Mouse (Mus musculus): ENCODE data around the gene Fbxo10. TPM values are rescaled to one million over a fixed set of nuclear protein-coding genes. Genes with fewer than 3 reads are reported as not detected.

Fbxo10 gene
- polyA plus RNA-seq, 1 experiment from 2014 or later: 13.3 TPM

DNA sequence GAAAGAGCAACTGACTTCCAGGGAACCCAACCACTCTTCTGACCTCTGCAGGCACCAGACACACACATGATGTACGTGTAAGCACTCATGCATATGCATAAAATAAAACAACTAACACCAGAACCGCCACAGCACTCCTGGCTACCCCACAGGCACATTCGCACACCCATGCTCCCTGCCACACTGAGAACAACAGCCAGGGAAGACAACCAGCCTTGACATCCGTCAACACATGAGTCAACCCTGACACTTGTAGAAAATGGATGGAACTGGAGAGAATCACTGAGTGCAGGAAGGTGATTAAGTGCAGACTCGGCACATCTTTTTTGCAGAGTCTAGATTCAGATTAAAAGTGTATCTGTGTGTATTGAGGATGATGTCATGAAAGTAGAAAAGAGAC, 47.8 kb downstream of the Fbxo10 start:
- no peak overlapping the region for H3K4me2 ChIP-seq
- peaks cover 60% of the 10 kb centered on the region; the same call in 1 of the 2 replicates for H3K36me3 ChIP-seq (ENCODE audit: insufficient read depth)
- H3K4me3 ChIP-seq (ENCODE audit: low read depth, low read length): no peak overlapping the region
- no peak overlapping the region for H3K9ac ChIP-seq
- DNase-seq (no peak), ATAC-seq (ENCODE audit: insufficient read depth) (no peak)
- no peak for TF ChIP-seq CTCF (IDR thresholded peaks at IDR 0.05; ENCODE audit: low read depth)
- H3K9me3 ChIP-seq (ENCODE audit: low read depth, low read length): no peaks in the 10 kb centered on the region
- H3K27ac ChIP-seq (ENCODE audit: low read depth): no peak overlapping the region
- H3K27me3 ChIP-seq (ENCODE audit: insufficient read depth, low read length): no peaks in the 10 kb centered on the region
- WGBS: 73% methylated on average over 5 of the region's 5 CpGs
- H3K4me1 ChIP-seq (ENCODE audit: insufficient read depth): no peaks in the 10 kb centered on the region

- DNase-seq (no peak), ATAC-seq (ENCODE audit: insufficient read depth) (no peak)
- TF ChIP-seq CTCF (IDR thresholded peaks at IDR 0.05; ENCODE audit: low read depth): no peak
- no peak overlapping the region for H3K4me2 ChIP-seq
- 90% methylated on average over 10 of the region's 10 CpGs for WGBS
- no peaks in the 10 kb centered on the region for H3K27me3 ChIP-seq (ENCODE audit: insufficient read depth, low read length)
- H3K27ac ChIP-seq (ENCODE audit: low read depth): no peak overlapping the region
- no peaks in the 10 kb centered on the region for H3K9me3 ChIP-seq (ENCODE audit: low read depth, low read length)
- peaks cover 61% of the 10 kb centered on the region; the same call in 1 of the 2 replicates for H3K36me3 ChIP-seq (ENCODE audit: insufficient read depth)
- H3K4me1 ChIP-seq (ENCODE audit: insufficient read depth): no peaks in the 10 kb centered on the region
- no peak overlapping the region for H3K9ac ChIP-seq
- no peak overlapping the region for H3K4me3 ChIP-seq (ENCODE audit: low read depth, low read length)
Measured at GRCm38 (mm10) chr4:45036048-45036447, 48.4 kb downstream of the Fbxo10 start.

DNA sequence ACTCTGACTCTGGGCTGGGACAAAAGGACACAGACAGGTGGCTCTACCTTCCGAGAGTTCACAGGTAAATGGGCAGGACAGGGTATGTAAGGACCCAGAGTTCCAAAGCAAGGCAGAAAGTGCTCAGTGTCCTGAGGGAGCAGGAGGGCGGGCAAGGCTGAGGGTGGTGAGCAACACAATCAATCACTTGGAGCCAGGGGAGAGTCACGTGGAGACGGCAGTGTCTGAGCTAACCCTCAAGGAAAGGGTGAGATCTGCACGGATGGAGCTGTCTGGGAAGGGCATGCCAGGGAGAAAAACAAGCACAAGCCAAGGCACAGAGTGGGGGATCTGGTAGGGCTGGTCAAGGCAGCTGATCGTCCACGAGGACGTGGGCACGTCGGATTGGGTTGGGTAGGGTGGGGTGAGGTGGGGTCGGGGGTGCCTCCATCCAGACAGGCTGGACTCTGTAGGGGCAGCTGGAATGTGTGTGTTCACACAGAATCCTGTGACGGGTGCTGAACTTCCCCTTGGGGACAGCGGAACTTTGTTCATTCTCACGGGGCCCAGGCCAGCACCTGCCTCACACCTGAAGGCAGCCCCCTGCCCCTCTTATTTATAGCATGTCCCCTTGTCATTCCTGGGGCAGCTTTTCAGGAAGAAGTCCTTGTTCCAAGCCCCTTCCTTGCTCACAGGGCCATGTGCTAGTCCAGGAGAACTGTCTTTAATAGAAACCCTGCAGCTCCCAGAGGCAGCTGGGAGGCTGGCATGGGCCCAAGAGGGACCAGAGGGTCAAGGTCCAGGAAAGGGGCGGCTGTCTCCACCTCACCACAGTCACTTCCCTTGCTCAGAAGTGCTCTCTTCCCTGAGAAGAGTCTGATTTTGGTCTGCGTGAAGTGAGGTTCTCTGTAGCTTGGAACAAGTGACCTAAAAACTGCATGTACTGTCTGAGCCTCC, 49.4 kb downstream of the Fbxo10 start:
- WGBS: 52% methylated on average over 16 of the region's 16 CpGs
- Histone ChIP-seq H3K4me1 (ENCODE audit: insufficient read depth) (no peaks in the 10 kb centered on the region), H3K36me3 (ENCODE audit: insufficient read depth) (peaks cover 60% of the 10 kb centered on the region; the same call in 1 of the 2 replicates), H3K4me2 (no peak overlapping the region), H3K4me3 (ENCODE audit: low read depth, low read length) (no peak overlapping the region), H3K9ac (no peak overlapping the region), H3K27me3 (ENCODE audit: insufficient read depth, low read length) (no peaks in the 10 kb centered on the region), H3K9me3 (ENCODE audit: low read depth, low read length) (no peaks in the 10 kb centered on the region), H3K27ac (ENCODE audit: low read depth) (no peak overlapping the region)
- no peak for TF ChIP-seq CTCF (IDR thresholded peaks at IDR 0.05; ENCODE audit: low read depth)
- DNase-seq: peak; percentile 51
- ATAC-seq (ENCODE audit: insufficient read depth): no peak; the same call in 1 of the 2 replicates

- DNase-seq: no peak
- no peak for ATAC-seq (ENCODE audit: insufficient read depth)
- H3K9me3 ChIP-seq (ENCODE audit: low read depth, low read length): no peaks in the 10 kb centered on the region
- peaks cover 78% of the 10 kb centered on the region for H3K36me3 ChIP-seq (ENCODE audit: insufficient read depth)
- no peak overlapping the region for H3K9ac ChIP-seq
- WGBS: 82% methylated on average over 9 of the region's 9 CpGs
- H3K27ac ChIP-seq (ENCODE audit: low read depth): no peak overlapping the region
- H3K27me3 ChIP-seq (ENCODE audit: insufficient read depth, low read length): no peaks in the 10 kb centered on the region
- TF ChIP-seq CTCF (IDR thresholded peaks at IDR 0.05; ENCODE audit: low read depth): no peak
- no peak overlapping the region for H3K4me2 ChIP-seq
- H3K4me3 ChIP-seq (ENCODE audit: low read depth, low read length): no peak overlapping the region
- no peaks in the 10 kb centered on the region for H3K4me1 ChIP-seq (ENCODE audit: insufficient read depth)
Measured at GRCm38 (mm10) chr4:45032586-45032985, 51.8 kb downstream of the Fbxo10 start.

DNA sequence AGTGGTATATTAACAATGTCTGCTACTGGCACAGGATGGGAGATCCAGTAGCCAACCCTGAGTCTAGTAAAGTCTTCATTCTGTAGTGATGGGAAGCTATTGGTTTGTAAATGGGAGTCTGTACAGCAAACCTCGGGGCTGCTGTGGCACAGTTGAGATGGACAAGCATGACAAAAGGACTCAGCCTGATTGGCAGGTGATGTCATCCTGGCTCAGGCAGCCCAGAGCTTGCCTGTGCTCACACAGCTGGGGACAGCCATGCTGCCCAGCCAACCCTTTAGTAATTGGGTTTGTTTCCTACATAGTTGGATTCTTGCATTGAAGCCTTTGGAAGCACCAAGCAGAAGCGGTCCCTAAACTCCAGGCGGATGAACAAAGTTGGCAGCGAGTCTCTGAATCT, 57.9 kb downstream of the Fbxo10 start:
- H3K36me3 ChIP-seq (ENCODE audit: insufficient read depth): peaks cover 68% of the 10 kb centered on the region
- ATAC-seq (ENCODE audit: insufficient read depth): no peak

GRCm38 (mm10) chr4:45019009-45019408, 65.4 kb downstream of the Fbxo10 start:
- Histone ChIP-seq H3K4me2 (peak overlapping the region; percentile 96), H3K27me3 (ENCODE audit: insufficient read depth, low read length) (no peaks in the 10 kb centered on the region), H3K9me3 (ENCODE audit: low read depth, low read length) (no peaks in the 10 kb centered on the region), H3K9ac (peak overlapping the region; percentile 63), H3K27ac (ENCODE audit: low read depth) (no peak overlapping the region), H3K36me3 (ENCODE audit: insufficient read depth) (peaks cover 9% of the 10 kb centered on the region), H3K4me1 (ENCODE audit: insufficient read depth) (no peaks in the 10 kb centered on the region; the same call in 1 of the 2 replicates), H3K4me3 (ENCODE audit: low read depth, low read length) (peak overlapping the region; percentile 79)
- 2% methylated on average over 14 of the region's 14 CpGs for WGBS
- ATAC-seq (ENCODE audit: insufficient read depth) (peak; percentile 50), DNase-seq (no peak)
- no peak for TF ChIP-seq CTCF (IDR thresholded peaks at IDR 0.05; ENCODE audit: low read depth)

More for the DNA sequence above, 57.9 kb downstream of the Fbxo10 start:
- Histone ChIP-seq H3K9ac (no peak overlapping the region), H3K4me1 (ENCODE audit: insufficient read depth) (no peaks in the 10 kb centered on the region), H3K4me2 (no peak overlapping the region), H3K27ac (ENCODE audit: low read depth) (no peak overlapping the region), H3K4me3 (ENCODE audit: low read depth, low read length) (no peak overlapping the region), H3K9me3 (ENCODE audit: low read depth, low read length) (no peaks in the 10 kb centered on the region), H3K27me3 (ENCODE audit: insufficient read depth, low read length) (no peaks in the 10 kb centered on the region)
- no peak for TF ChIP-seq CTCF (IDR thresholded peaks at IDR 0.05; ENCODE audit: low read depth)
- WGBS: 93% methylated on average over 4 of the region's 4 CpGs
- DNase-seq: no peak

DNA sequence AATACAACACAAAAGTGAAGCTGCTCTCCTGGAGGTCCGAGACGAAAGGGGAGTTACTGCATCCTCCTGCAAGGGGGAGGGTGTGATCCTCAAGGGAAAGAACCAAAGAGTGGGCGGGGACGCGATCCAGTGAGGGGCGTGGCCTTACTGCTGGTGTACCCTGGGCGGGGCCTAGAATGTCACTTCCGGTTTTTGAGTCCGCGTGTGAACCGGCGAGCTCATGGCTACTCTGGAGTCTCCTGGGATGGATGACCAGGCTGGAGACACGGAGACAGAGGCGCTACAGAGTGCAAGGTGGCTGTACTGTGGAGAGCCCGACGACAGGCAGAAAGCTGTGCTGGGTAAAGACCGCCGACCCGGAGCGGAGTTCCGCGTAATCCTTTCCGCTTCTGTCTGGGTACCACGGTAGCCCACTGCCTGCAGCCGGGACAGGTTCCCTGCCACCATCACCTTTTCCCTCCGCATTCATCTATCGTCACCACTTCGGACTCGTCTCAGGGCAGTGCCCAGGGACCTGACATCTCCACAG, 65.9 kb downstream of the Fbxo10 start, which contains the start of gene Polr1e:
Gene Polr1e, plus strand, starts transcription at position 132 of the 529 bp plus-strand sequence.
- H3K4me1 ChIP-seq (ENCODE audit: insufficient read depth): no peaks in the 10 kb centered on the region; the same call in 1 of the 2 replicates
- H3K4me3 ChIP-seq (ENCODE audit: low read depth, low read length): peak within 1 kb of the TSS; percentile 79
- TF ChIP-seq CTCF (IDR thresholded peaks at IDR 0.05; ENCODE audit: low read depth): 0 out of 2 replicates have a peak, but pooled peaks have one; percentile 2
- DNase-seq: peak; percentile 99
- 0 out of 2 replicates have a peak within 1 kb of the TSS, but pooled peaks have one; percentile 33 for H3K27ac ChIP-seq (ENCODE audit: low read depth)
- ATAC-seq (ENCODE audit: insufficient read depth): peak; percentile 89
- H3K4me2 ChIP-seq: peak within 1 kb of the TSS; percentile 96
- H3K9ac ChIP-seq: peak within 1 kb of the TSS; percentile 63
- under 1% methylated on average over 29 of the region's 29 CpGs for WGBS
- no peaks in the 10 kb centered on the region for H3K9me3 ChIP-seq (ENCODE audit: low read depth, low read length)
- 0 out of 2 replicates have a peak, but pooled peaks cover 6% of the 10 kb centered on the region for H3K36me3 ChIP-seq (ENCODE audit: insufficient read depth)
- H3K27me3 ChIP-seq (ENCODE audit: insufficient read depth, low read length): no peaks in the 10 kb centered on the region

Measured in lung, embryonic 14.5 days (tissue).